Mouse (Mus musculus) heart, postnatal 36 days (tissue): ENCODE results near the gene Prrt3. TPM values are rescaled to one million over a fixed set of nuclear protein-coding genes. Genes with fewer than 3 reads are reported as not detected.

ENCODE experiments used
- DNase-seq, 2 experiments: peaks; one replicate each; pipeline ENCODE4 v3.0.0; 2021 to 2022
- intact Hi-C: fragments of 180-260 bp; cut with DNase I; formaldehyde crosslinking; loops from one replicate; pipeline ENCODE4 v1.15.1; 2025
- total RNA-seq, 2 experiments: library from RNA; stranded (reverse); gene quantifications; 2 replicates each; pipeline ENCODE4 v1.2.3; 2021

Prrt3 gene
- not detected for total RNA-seq

DNA sequence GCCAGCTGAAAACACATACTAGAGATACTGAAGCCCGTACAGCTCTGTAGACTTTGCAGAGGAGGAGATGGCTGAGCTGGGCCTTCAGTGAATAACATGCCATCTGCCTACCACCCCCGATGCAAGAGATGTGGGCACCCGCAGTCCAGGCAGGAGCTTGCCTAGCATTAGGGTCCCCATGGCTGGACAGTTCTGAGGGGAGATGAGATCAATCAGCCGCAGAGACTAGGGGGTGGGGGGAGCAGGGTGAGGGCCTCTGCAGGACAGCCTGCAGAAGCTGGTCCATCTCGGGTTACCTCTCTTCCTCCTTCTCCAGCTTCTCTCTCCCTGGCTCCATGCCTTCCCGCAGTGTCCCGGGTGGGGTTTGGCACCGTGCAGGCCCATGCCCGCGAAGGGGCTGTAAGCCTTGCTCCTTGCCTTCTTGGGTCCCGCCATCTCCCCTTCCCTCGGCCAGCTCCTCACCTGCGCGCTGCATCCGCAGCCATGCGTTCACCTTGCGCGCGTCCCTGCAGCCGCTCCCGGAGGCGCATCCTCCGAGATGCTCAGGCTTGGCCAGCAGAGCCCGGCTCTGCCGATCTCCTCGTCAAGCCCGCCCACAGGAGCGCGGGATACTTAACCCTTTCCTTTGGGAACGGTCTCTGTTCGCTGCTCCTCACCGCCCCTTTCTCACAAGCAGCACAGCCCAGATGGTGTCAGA, at the start of gene Prrt3:
Prrt3 (minus strand) TSS at position 544 of the 697 bp plus-strand sequence.
- intact Hi-C loops: no loop called here
- DNase-seq: no peak

- intact Hi-C loops: no loop called here
- DNase-seq: no peak
These were observed 42.3 kb upstream of the Prrt3 start for GRCm38 (mm10) chr6:113543906-113544481.

GRCm38 (mm10) chr6:113541610-113542009, 39.9 kb upstream of the Prrt3 start:
- intact Hi-C loops: no loop called here
- no peak for DNase-seq

- intact Hi-C loops: loop anchor here (5.0 kb wide), 2 partner anchors 67 to 162 kb away; partner anchors contain the start of genes Brk1, Fancd2os and Tatdn2
- DNase-seq: no peak
These were observed 33.2 kb upstream of the Prrt3 start for GRCm38 (mm10) chr6:113534886-113535285.

- intact Hi-C loops: loop anchor here (5.0 kb wide), 2 partner anchors 70 to 165 kb away; partner anchors contain the start of genes Brk1, Fancd2os and Tatdn2
- DNase-seq: no peak
These were observed 30.2 kb upstream of the Prrt3 start for GRCm38 (mm10) chr6:113531840-113532404.

GRCm38 (mm10) chr6:113530932-113531839, 29.5 kb upstream of the Prrt3 start, which contains the start of the genes Emc3 and Fancd2:
Emc3 (minus strand) TSS chr6:113531652.
Fancd2 (plus strand) TSS chr6:113531682.
- peak; percentile 96 to 98 for DNase-seq
- intact Hi-C loops: loop anchor here (5.0 kb wide), 2 partner anchors 71 to 166 kb away; partner anchors contain the start of genes Brk1, Fancd2os and Tatdn2

- DNase-seq: no peak
- intact Hi-C loops: no loop called here
These were observed 21.7 kb upstream of the Prrt3 start for GRCm38 (mm10) chr6:113523420-113523819.

DNA sequence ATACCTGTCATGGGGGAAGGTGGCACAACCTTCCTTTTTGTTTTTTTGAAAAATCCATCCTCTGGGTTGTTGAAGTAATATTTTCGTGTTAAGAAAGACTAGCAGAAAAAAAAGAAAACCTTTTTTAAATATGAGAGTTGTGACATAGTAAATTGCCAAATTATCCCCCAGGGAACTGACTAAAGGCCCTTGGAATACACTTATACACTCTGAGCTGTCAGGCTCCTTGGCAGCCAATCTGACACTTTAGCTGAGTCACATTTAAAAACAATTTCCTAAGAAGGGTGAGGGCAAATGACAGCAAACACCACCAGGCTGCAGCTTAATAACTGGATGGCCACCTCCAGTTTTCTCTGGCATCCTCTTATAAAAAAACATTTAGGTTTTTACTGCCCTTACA, 20.6 kb upstream of the Prrt3 start:
- DNase-seq: no peak
- intact Hi-C loops: no loop called here

- DNase-seq: no peak
These were observed 15.8 kb upstream of the Prrt3 start for GRCm38 (mm10) chr6:113517434-113518080.

DNA sequence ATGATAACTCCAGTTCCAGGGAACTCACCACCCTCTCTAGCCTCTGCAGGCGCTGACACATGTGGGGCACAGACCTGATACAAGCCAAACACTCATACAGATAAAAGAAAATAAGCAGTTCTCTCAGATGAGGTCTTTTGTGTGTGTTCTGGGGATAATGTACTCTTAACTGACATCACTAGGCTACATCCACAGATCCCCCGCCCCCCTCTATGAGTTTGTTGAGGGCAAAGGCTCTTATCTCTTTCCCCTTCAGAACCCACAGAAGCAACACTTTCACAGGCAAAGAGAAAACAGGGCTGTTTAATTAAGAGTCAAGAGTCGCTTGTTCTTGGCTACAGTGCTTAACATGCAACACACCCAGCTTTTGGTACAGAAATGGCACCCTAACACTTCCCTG, 12.9 kb upstream of the Prrt3 start:
- intact Hi-C loops: no loop called here

More at GRCm38 (mm10) chr6:113517434-113518080, 15.8 kb upstream of the Prrt3 start:
- intact Hi-C loops: no loop called here

GRCm38 (mm10) chr6:113513944-113514343, 12.2 kb upstream of the Prrt3 start:
- intact Hi-C loops: no loop called here
- DNase-seq: no peak

More for the DNA sequence above, 12.9 kb upstream of the Prrt3 start:
- no peak for DNase-seq

DNA sequence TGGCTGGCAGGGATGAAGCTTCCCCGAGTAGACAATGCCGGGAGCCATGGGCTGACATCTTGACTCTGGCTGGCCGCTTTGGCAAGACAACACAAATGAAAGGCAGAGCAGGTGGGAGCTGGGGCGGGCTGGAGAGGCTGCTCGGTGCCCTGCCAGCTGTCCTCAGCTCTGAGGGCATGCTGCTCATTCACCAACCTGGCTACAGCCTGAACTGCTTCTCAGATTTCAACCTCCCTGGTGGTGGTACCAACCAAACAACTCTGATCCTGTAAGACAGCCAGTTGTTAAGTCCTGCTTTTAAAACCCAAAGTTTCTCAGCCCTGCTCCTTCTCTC, 7.2 kb upstream of the Prrt3 start:
- intact Hi-C loops: no loop called here
- no peak for DNase-seq

GRCm38 (mm10) chr6:113508272-113508946, 6.7 kb upstream of the Prrt3 start:
- peak in 1 of 2 experiments; percentile 13 for DNase-seq
- intact Hi-C loops: no loop called here

- intact Hi-C loops: no loop called here
- DNase-seq: no peak
These were observed 5.4 kb upstream of the Prrt3 start for GRCm38 (mm10) chr6:113507130-113507529.

GRCm38 (mm10) chr6:113505689-113506088, 4.0 kb upstream of the Prrt3 start:
- no peak for DNase-seq
- intact Hi-C loops: no loop called here

- no peak for DNase-seq
- intact Hi-C loops: no loop called here
These were observed 1.1 kb upstream of the Prrt3 start for GRCm38 (mm10) chr6:113502801-113503200.

GRCm38 (mm10) chr6:113499346-113499745, 2.4 kb downstream of the Prrt3 start:
- intact Hi-C loops: no loop called here
- DNase-seq: no peak

DNA sequence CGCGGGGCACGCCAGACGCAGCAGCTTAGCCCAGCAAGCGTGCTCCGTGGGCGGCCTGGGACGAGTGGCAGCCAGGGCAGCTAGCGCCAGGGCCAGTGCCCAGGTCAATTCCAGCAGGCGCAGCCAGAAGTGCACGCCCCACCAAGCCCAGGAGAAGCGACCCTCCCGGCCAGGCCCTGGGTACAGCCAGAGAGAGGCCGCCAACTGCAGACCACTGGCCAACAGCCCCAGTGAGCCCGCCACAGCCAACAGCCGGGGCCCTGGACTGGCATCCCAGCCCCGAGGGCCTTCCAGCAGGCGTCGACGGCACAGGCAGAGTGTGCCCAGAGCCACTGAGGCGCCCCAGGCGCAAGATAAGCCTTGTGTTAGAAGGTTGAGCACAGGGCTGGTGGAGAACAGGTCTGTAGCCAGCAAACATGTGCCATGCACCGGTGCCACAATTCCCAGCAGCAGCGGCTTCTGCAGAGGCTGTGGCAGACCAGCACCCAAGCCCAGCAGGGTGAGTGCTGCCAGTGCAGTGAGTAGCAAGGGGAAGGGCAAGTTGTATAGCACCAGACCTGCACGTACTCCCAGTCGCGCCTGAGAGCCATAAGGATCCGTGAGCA, 6.6 kb downstream of the Prrt3 start:
- no peak for DNase-seq
- intact Hi-C loops: no loop called here

- intact Hi-C loops: no loop called here
- DNase-seq: peak; percentile 85 to 86
These were observed 7.4 kb downstream of the Prrt3 start for GRCm38 (mm10) chr6:113494258-113494788.
